Mouse (Mus musculus) kidney, embryonic 16.5 days (tissue): Measurements from ENCODE around the gene Tarbp1. TPM values are rescaled to one million over a fixed set of nuclear protein-coding genes. Genes with fewer than 3 reads are reported as not detected.

Source experiments
- ATAC-seq: fragments of 200-750 bp; cut with Nextera tagmentation; 2 replicates; pipeline ENCODE4 v1.8.0; 2017; ENCODE audit warnings: moderate TSS enrichment; ENCODE audit not compliant: low FRiP score, low TSS enrichment
- H3K27ac ChIP-seq: fragments of 300-500 bp; sonication (generic); 2 replicates; pipeline ENCODE4 v1.5.1; 2014; ENCODE audit warnings: low read length
- H3K27me3 ChIP-seq: fragments of 300-500 bp; sonication (generic); 2 replicates; pipeline ENCODE4 v1.6.1; 2014; ENCODE audit warnings: low read length, control low read depth, mixed read lengths; ENCODE audit not compliant: insufficient read depth
- H3K36me3 ChIP-seq: fragments of 300-500 bp; sonication (generic); 2 replicates; pipeline ENCODE4 v1.6.1; 2014; ENCODE audit warnings: low read length, control low read depth, mixed read lengths; ENCODE audit not compliant: insufficient read depth
- H3K4me1 ChIP-seq: fragments of 300-500 bp; sonication (generic); 2 replicates; pipeline ENCODE4 v1.6.1; 2014; ENCODE audit warnings: low read length, control low read depth, mixed read lengths; ENCODE audit not compliant: insufficient read depth
- H3K4me2 ChIP-seq: fragments of 300-500 bp; sonication (generic); replicated peaks from 2 replicates; pipeline ENCODE4 v1.6.1; 2014; ENCODE audit warnings: low read depth, low read length
- H3K4me3 ChIP-seq: fragments of 300-500 bp; sonication (generic); 2 replicates; pipeline ENCODE4 v1.5.1; 2014; ENCODE audit warnings: mild to moderate bottlenecking, low read length
- H3K9ac ChIP-seq: fragments of 300-500 bp; sonication (generic); replicated peaks from 2 replicates; pipeline ENCODE4 v1.6.1; 2014; ENCODE audit warnings: low read length
- H3K9me3 ChIP-seq: fragments of 300-500 bp; sonication (generic); 2 replicates; pipeline ENCODE4 v1.6.1; 2016; ENCODE audit warnings: low read length, control low read depth
- WGBS: fragments of 180-500 bp; shearing (Covaris S2); extraction: QIAGEN DNeasy Blood & Tissue Kit; methylation state at CpG from one replicate; pipeline ENCODE4 v1.1.7; 2014; 5-methylcytosine and 5-hydroxymethylcytosine counted together
- polyA plus RNA-seq: library from polyadenylated mRNA; unstranded; fragments of >200 nt; fragmentation: Nextera tagmentation; extraction: Ambion mirVana; gene quantifications from 2 replicates; pipeline ENCODE4 v1.2.1, GENCODE M21; 2015

The Tarbp1 gene
- polyA plus RNA-seq, 1 experiment from 2014 or later = 3.1 TPM

DNA sequence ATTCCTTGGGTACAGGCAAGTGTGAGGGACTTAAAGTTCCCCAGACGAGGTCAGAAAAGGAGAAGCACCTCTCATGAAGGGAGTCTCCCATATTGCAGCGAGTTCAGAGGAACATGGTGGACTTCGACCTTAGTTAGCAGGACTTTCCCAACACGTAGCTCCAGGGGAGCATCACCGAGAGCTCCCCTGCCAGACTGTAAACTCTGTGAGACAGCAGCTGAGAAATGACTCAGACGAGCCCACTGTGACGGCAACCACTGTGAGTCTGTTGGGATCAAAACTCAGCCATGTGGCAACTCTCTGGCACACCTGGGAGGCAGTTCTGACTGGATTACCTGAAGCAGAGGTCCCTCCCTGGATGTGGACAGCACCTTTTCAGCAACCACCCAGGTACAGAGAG, 10.8 kb downstream of the Tarbp1 start:
- no peaks in the 10 kb centered on the region for H3K4me1 ChIP-seq
- H3K36me3 ChIP-seq = peaks cover 48% of the 10 kb centered on the region
- no peak overlapping the region for H3K9ac ChIP-seq
- 81% methylated on average over 7 of the region's 7 CpGs for WGBS
- no peak overlapping the region for H3K4me2 ChIP-seq
- H3K27ac ChIP-seq = no peak overlapping the region
- no peaks in the 10 kb centered on the region for H3K27me3 ChIP-seq
- no peak overlapping the region for H3K4me3 ChIP-seq
- H3K9me3 ChIP-seq = no peaks in the 10 kb centered on the region
- ATAC-seq = no peak

- Histone ChIP-seq H3K27me3 (no peaks in the 10 kb centered on the region), H3K9ac (no peak overlapping the region), H3K27ac (no peak overlapping the region), H3K4me2 (no peak overlapping the region), H3K4me3 (no peak overlapping the region), H3K36me3 (peaks cover 37% of the 10 kb centered on the region), H3K9me3 (no peaks in the 10 kb centered on the region), H3K4me1 (no peaks in the 10 kb centered on the region)
- 55% methylated on average over 7 of the region's 7 CpGs for WGBS
- ATAC-seq = no peak
Observed at GRCm38 (mm10) chr8:126461735-126462134, 13.1 kb downstream of the Tarbp1 start.

GRCm38 (mm10) chr8:126460274-126460673, 14.6 kb downstream of the Tarbp1 start:
- Histone ChIP-seq H3K4me3 (no peak overlapping the region), H3K9me3 (no peaks in the 10 kb centered on the region), H3K4me1 (no peaks in the 10 kb centered on the region), H3K27ac (no peak overlapping the region), H3K36me3 (peaks cover 41% of the 10 kb centered on the region), H3K27me3 (no peaks in the 10 kb centered on the region), H3K9ac (no peak overlapping the region), H3K4me2 (no peak overlapping the region)
- 64% methylated on average over 3 of the region's 3 CpGs for WGBS
- no peak for ATAC-seq

GRCm38 (mm10) chr8:126455383-126455782, 19.5 kb downstream of the Tarbp1 start:
- no peak overlapping the region for H3K9ac ChIP-seq
- no peaks in the 10 kb centered on the region for H3K27me3 ChIP-seq
- H3K4me1 ChIP-seq = no peaks in the 10 kb centered on the region
- no peak overlapping the region for H3K27ac ChIP-seq
- WGBS = 88% methylated on average over 7 of the region's 7 CpGs
- no peaks in the 10 kb centered on the region for H3K9me3 ChIP-seq
- no peak overlapping the region for H3K4me2 ChIP-seq
- ATAC-seq = no peak
- H3K36me3 ChIP-seq = peaks cover 63% of the 10 kb centered on the region
- H3K4me3 ChIP-seq = no peak overlapping the region

- Histone ChIP-seq H3K36me3 (peaks cover 67% of the 10 kb centered on the region), H3K4me2 (no peak overlapping the region), H3K9me3 (no peaks in the 10 kb centered on the region), H3K27me3 (no peaks in the 10 kb centered on the region), H3K4me1 (no peaks in the 10 kb centered on the region), H3K4me3 (no peak overlapping the region), H3K27ac (no peak overlapping the region), H3K9ac (no peak overlapping the region)
- WGBS = 81% methylated on average over 8 of the region's 8 CpGs
- ATAC-seq = no peak
Observed at GRCm38 (mm10) chr8:126451158-126451557, 23.7 kb downstream of the Tarbp1 start.

GRCm38 (mm10) chr8:126438937-126439336, 35.9 kb downstream of the Tarbp1 start:
- no peak overlapping the region for H3K27ac ChIP-seq
- no peak for ATAC-seq
- no peaks in the 10 kb centered on the region for H3K4me1 ChIP-seq
- no peaks in the 10 kb centered on the region for H3K27me3 ChIP-seq
- H3K36me3 ChIP-seq = peaks cover 33% of the 10 kb centered on the region
- H3K9ac ChIP-seq = no peak overlapping the region
- H3K4me3 ChIP-seq = no peak overlapping the region
- WGBS = 62% methylated on average over 2 of the region's 2 CpGs
- no peak overlapping the region for H3K4me2 ChIP-seq
- no peaks in the 10 kb centered on the region for H3K9me3 ChIP-seq

DNA sequence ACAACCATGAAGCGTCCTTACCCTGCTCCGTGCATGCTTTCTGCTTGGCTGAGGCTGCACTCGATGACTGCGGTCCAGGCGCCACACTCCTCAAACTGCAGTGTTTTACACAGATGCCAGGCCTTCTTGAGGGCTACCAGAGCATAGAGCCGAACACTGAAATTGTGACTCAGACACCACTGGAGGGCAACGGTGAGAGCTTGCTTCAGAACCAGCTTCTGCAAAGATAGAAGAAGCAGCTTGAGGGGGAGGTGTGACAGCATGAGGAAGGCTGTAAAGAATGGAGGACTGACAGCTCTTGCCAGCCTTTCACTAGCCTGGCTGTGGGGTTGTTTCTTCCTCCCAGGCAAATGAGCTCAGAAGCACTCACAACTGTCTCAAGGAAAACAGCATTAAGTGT, 41.0 kb downstream of the Tarbp1 start:
- no peak overlapping the region for H3K27ac ChIP-seq
- 81% methylated on average over 7 of the region's 7 CpGs for WGBS
- H3K36me3 ChIP-seq = peaks cover 53% of the 10 kb centered on the region
- no peaks in the 10 kb centered on the region for H3K9me3 ChIP-seq
- no peak for ATAC-seq
- no peak overlapping the region for H3K9ac ChIP-seq
- no peaks in the 10 kb centered on the region for H3K27me3 ChIP-seq
- H3K4me1 ChIP-seq = no peaks in the 10 kb centered on the region
- no peak overlapping the region for H3K4me3 ChIP-seq
- H3K4me2 ChIP-seq = no peak overlapping the region

GRCm38 (mm10) chr8:126429635-126430034, 45.2 kb downstream of the Tarbp1 start:
- no peak for ATAC-seq
- Histone ChIP-seq H3K27ac (no peak overlapping the region), H3K4me3 (no peak overlapping the region), H3K4me2 (no peak overlapping the region), H3K4me1 (no peaks in the 10 kb centered on the region), H3K36me3 (peaks cover 62% of the 10 kb centered on the region), H3K27me3 (no peaks in the 10 kb centered on the region), H3K9me3 (no peaks in the 10 kb centered on the region), H3K9ac (no peak overlapping the region)
- 95% methylated on average over 5 of the region's 5 CpGs for WGBS

- WGBS = 86% methylated on average over 1 of the region's 1 CpGs
- H3K36me3 ChIP-seq = peaks cover 38% of the 10 kb centered on the region
- ATAC-seq = no peak
Observed at GRCm38 (mm10) chr8:126424946-126425345, 49.9 kb downstream of the Tarbp1 start.

DNA sequence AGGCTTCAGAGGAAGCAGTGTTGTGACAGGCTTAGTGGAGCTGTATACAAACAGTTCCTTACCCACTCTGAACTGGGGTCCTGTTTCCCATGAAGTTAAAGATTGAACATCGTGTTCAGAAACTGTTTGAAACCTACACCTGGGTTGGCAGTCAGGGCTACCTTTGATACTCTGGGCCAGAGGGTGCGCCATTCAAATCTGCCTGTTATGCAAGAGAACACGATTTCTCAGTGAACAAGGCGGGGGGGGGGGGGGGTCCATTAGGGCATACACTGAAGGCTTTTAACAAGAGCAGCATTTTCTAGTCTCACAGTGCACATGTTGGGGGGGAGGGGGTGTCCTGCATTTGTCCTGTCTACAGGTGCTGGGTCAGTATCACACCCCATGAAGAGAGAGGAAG, 50.7 kb downstream of the Tarbp1 start:
- Histone ChIP-seq H3K9me3 (no peaks in the 10 kb centered on the region), H3K4me2 (no peak overlapping the region), H3K27me3 (no peaks in the 10 kb centered on the region), H3K27ac (no peak overlapping the region), H3K4me3 (no peak overlapping the region), H3K9ac (no peak overlapping the region), H3K4me1 (peaks cover 8% of the 10 kb centered on the region), H3K36me3 (peaks cover 31% of the 10 kb centered on the region)
- WGBS = 80% methylated on average over 4 of the region's 4 CpGs
- ATAC-seq = no peak

More at GRCm38 (mm10) chr8:126424946-126425345, 49.9 kb downstream of the Tarbp1 start:
- Histone ChIP-seq H3K27me3 (no peaks in the 10 kb centered on the region), H3K4me1 (peaks cover 8% of the 10 kb centered on the region), H3K9ac (no peak overlapping the region), H3K27ac (no peak overlapping the region), H3K9me3 (no peaks in the 10 kb centered on the region), H3K4me3 (no peak overlapping the region), H3K4me2 (no peak overlapping the region)
